Comparison of ENCODE assay signal across 8 mouse cellular contexts in the genomic region with DNA sequence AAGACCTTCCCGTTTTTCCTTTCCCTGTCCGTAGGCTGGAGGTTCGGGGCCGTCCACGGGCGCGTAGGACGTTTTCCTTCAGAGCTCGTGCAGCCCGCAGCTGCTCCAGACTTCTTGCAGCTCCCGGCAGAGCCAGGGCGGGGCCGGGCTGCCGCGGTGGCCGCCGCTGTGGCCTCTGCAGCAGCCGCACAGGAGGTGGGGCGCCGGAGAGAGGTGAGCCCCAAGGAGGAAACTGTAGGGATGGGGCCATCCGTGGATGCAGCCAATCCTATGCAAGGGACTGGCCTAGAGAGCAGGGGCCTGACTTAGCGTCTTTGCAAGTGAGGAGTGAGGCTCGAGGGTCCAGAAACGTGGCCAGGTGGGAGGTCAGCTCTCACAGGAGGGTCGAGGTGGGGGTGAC. TPM values are rescaled to one million over a fixed set of nuclear protein-coding genes. Genes with fewer than 3 reads are reported as not detected.
DNase-seq lines count a peak whose midpoint lies in the region; ATAC-seq and TF ChIP-seq lines count a peak whose summit lies in the region.

No protein-coding gene starts in this region.

- H3K27ac ChIP-seq in layer of hippocampus, adult 2 months, result no peak overlapping the region
- no peak overlapping the region for H3K27ac ChIP-seq in embryonic facial prominence, embryonic 12.5 days
- H3K27ac ChIP-seq in intestine, embryonic 14.5 days (ENCODE audit: low read depth), result no peak overlapping the region

- H3K36me3 ChIP-seq in embryonic facial prominence, embryonic 12.5 days, result no peaks in the 10 kb centered on the region
- H3K36me3 ChIP-seq in intestine, embryonic 14.5 days (ENCODE audit: control insufficient read depth, insufficient read depth, low read length), result no peaks in the 10 kb centered on the region

- peak; percentile 68; the same call in 1 of the 2 replicates for ATAC-seq in embryonic facial prominence, embryonic 12.5 days (ENCODE audit: insufficient number of reproducible peaks, insufficient read depth, low FRiP score, low TSS enrichment)
- ATAC-seq in intestine, embryonic 14.5 days (replicated peaks; ENCODE audit: low FRiP score, low TSS enrichment, low read depth), result peak; percentile 65; the same call in 1 of the 2 replicates
- no peak for ATAC-seq in activated CD4-positive, CD25-positive, alpha-beta regulatory T cell, adult 4 months

- peaks cover 7% of the 10 kb centered on the region for H3K4me1 ChIP-seq in embryonic facial prominence, embryonic 12.5 days
- peaks cover 11% of the 10 kb centered on the region; the same call in 1 of the 2 replicates for H3K4me1 ChIP-seq in intestine, embryonic 14.5 days (replicated peaks; ENCODE audit: control insufficient read depth, insufficient read depth, low read length)

- no peaks in the 10 kb centered on the region for H3K9me3 ChIP-seq in embryonic facial prominence, embryonic 12.5 days
- H3K9me3 ChIP-seq in intestine, embryonic 14.5 days (ENCODE audit: control insufficient read depth, low read length), result no peaks in the 10 kb centered on the region

- H3K4me3 ChIP-seq in layer of hippocampus, adult 2 months, result peak overlapping the region; percentile 37; the same call in 1 of the 2 replicates
- H3K4me3 ChIP-seq in embryonic facial prominence, embryonic 12.5 days, result peak overlapping the region; percentile 39
- H3K4me3 ChIP-seq in intestine, embryonic 14.5 days (ENCODE audit: low read depth, low read length), result peak overlapping the region; percentile 33

- H3K4me2 ChIP-seq in embryonic facial prominence, embryonic 12.5 days (replicated peaks), result peak overlapping the region; percentile 69
- peak overlapping the region; percentile 69 for H3K4me2 ChIP-seq in intestine, embryonic 14.5 days (ENCODE audit: low read length)

- peaks cover 25% of the 10 kb centered on the region for H3K27me3 ChIP-seq in embryonic facial prominence, embryonic 12.5 days
- H3K27me3 ChIP-seq in intestine, embryonic 14.5 days (replicated peaks; ENCODE audit: control insufficient read depth, insufficient read depth, low read length), result peaks cover 9% of the 10 kb centered on the region

- no peak for DNase-seq in layer of hippocampus, adult 2 months (ENCODE audit: low spot score in 2 of 2)
- no peak for DNase-seq in layer of hippocampus, adult 8-10 months (ENCODE audit: low spot score in 2 of 2)
- peak; percentile 68 for DNase-seq in intestine, embryonic 14.5 days (ENCODE audit: low spot score)
- DNase-seq in lung, postnatal 36 days, result peak; percentile 10
- DNase-seq in testis, postnatal 10 days (ENCODE audit: low spot score), result peak; percentile 50
- no peak for DNase-seq in gastrocnemius, postnatal 10 days

- 1% methylated on average over 25 of the region's 25 CpGs for WGBS in embryonic facial prominence, embryonic 12.5 days
- under 1% methylated on average over 25 of the region's 25 CpGs for WGBS in intestine, embryonic 14.5 days

- no peak for TF ChIP-seq CTCF in layer of hippocampus, adult 2 months (conservative IDR thresholded peaks at IDR 0.05)

- H3K9ac ChIP-seq in embryonic facial prominence, embryonic 12.5 days, result peak overlapping the region; percentile 54
- H3K9ac ChIP-seq in intestine, embryonic 14.5 days (ENCODE audit: low read length), result peak overlapping the region; percentile 39; the same call in 1 of the 2 replicates

RNA-seq across cellular contexts. Expression of a gene that starts 26.7 kb away (rescaled TPM):
- total RNA-seq in layer of hippocampus, adult 2 months (2021), result 10 to 100 TPM; 52.0 to 56.6 TPM
- total RNA-seq in layer of hippocampus, adult 8-10 months (2022), result 10 to 100 TPM; 53.7 to 60.9 (median 57.8) TPM
- polyA plus RNA-seq in embryonic facial prominence, embryonic 12.5 days (2016; fragmentation: Nextera tagmentation; extraction: Ambion mirVana), result 36.1 and 37.8 TPM in 2 replicates
- polyA plus RNA-seq in intestine, embryonic 14.5 days (2014; fragmentation: Nextera tagmentation; extraction: Ambion mirVana), result 35.4 and 36.2 TPM in 2 replicates
- 10 to 100 TPM; 31.4 to 40.9 TPM for polyA plus RNA-seq in activated CD4-positive, CD25-positive, alpha-beta regulatory T cell, adult 4 months (2017; shearing (Covaris generic))
- 10 to 100 TPM; 73.2 to 73.7 TPM for total RNA-seq in gastrocnemius, postnatal 10 days (2021)

RNA-seq across cellular contexts. Expression of a gene that starts 40.4 kb away (rescaled TPM):
- total RNA-seq in layer of hippocampus, adult 2 months (2021), result under 1 TPM; 0.10 TPM
- under 1 TPM; 0.07 to 0.20 (median 0.14) TPM for total RNA-seq in layer of hippocampus, adult 8-10 months (2022)
- 0.52 and 0.63 TPM in 2 replicates for polyA plus RNA-seq in embryonic facial prominence, embryonic 12.5 days (2016; fragmentation: Nextera tagmentation; extraction: Ambion mirVana)
- 0.07 and 0.32 TPM in 2 replicates for polyA plus RNA-seq in intestine, embryonic 14.5 days (2014; fragmentation: Nextera tagmentation; extraction: Ambion mirVana)
- polyA plus RNA-seq in activated CD4-positive, CD25-positive, alpha-beta regulatory T cell, adult 4 months (2017; shearing (Covaris generic)), result under 1 TPM in 1 of 2 experiments, not detected in 1; 0.03 TPM
- total RNA-seq in gastrocnemius, postnatal 10 days (2021), result under 1 TPM; 0.05 to 0.16 TPM

RNA-seq across cellular contexts. Expression of a gene that starts 55.1 kb away (rescaled TPM):
- 10 to 100 TPM; 77.1 to 79.4 TPM for total RNA-seq in layer of hippocampus, adult 2 months (2021)
- total RNA-seq in layer of hippocampus, adult 8-10 months (2022), result 10 to 100 TPM; 69.5 to 79.9 (median 74.5) TPM
- 118 and 122 TPM in 2 replicates for polyA plus RNA-seq in embryonic facial prominence, embryonic 12.5 days (2016; fragmentation: Nextera tagmentation; extraction: Ambion mirVana)
- 110 and 113 TPM in 2 replicates for polyA plus RNA-seq in intestine, embryonic 14.5 days (2014; fragmentation: Nextera tagmentation; extraction: Ambion mirVana)
- 10 to 100 TPM; 49.7 to 57.8 TPM for polyA plus RNA-seq in activated CD4-positive, CD25-positive, alpha-beta regulatory T cell, adult 4 months (2017; shearing (Covaris generic))
- 10 to 100 TPM; 32.6 to 34.0 TPM for total RNA-seq in gastrocnemius, postnatal 10 days (2021)

Comparison
In these comparisons a context has a peak if more than half of its experiments do, and no peak if none do; other contexts are left out.
1. DNase-seq: peak in intestine, embryonic 14.5 days (single experiment), lung, postnatal 36 days (single experiment) and testis, postnatal 10 days (single experiment); none in layer of hippocampus, adult 2 months (0 of 2), layer of hippocampus, adult 8-10 months (0 of 2) and gastrocnemius, postnatal 10 days (single experiment).
2. Peak in every context shown above with its lines, with median percentiles within 50 percentile points of each other: H3K4me3 ChIP-seq.